Mouse (Mus musculus): ENCODE data around the gene Per2.

- TF ChIP-seq ZNF384 (IDR thresholded peaks at IDR 0.05; ENCODE audit: low read depth, low read length) (no peak), CHD2 (IDR thresholded peaks at IDR 0.05; ENCODE audit: low read depth, low read length) (no peak), ZC3H11A (IDR thresholded peaks at IDR 0.05; ENCODE audit: borderline replicate concordance, low read depth, low read length) (no peak), HCFC1 (IDR thresholded peaks at IDR 0.05; ENCODE audit: borderline replicate concordance, insufficient read depth, low read length) (no peak)
These were observed 22.6 kb downstream of the Per2 start for GRCm38 (mm10) chr1:91436380-91437082.
